Mouse (Mus musculus) cerebellum, adult 2 months (tissue): ENCODE data around the gene Smim26.
"Not testable (repeated sequence)": the region's sequence is repeated elsewhere in the genome, so short reads cannot be mapped to it uniquely, and the experiment has no call there.

Source experiments
- CTCF ChIP-seq: fragments of 200-500 bp; IDR thresholded peaks from 2 replicates; pipeline ENCODE4 v1.5.1; 2011; ENCODE audit warnings: low read depth, mild to moderate bottlenecking, control low read depth, low read length, moderate library complexity, borderline replicate concordance; ENCODE audit not compliant: insufficient read depth
- POLR2A ChIP-seq: fragments of 200-500 bp; IDR thresholded peaks from 2 replicates; pipeline ENCODE4 v1.6.1; 2011; ENCODE audit warnings: low read length, control low read depth, borderline replicate concordance; ENCODE audit not compliant: insufficient read depth

- TF ChIP-seq CTCF, POLR2A: not testable (repeated sequence)
Measured at GRCm38 (mm10) chr2:144593036-144593435, 818 bp upstream of the Smim26 start.
